Mouse (Mus musculus) CH12F3 (cell line): ENCODE results near the gene Akap1.

ENCODE experiments used
- in situ Hi-C: fragments of 300-500 bp; cut with MboI; formaldehyde crosslinking; loops from 2 replicates; pipeline ENCODE4 v1.14.3; 2020; ENCODE audit warnings: low sequenced_read_pairs

Gene Akap1

GRCm38 (mm10) chr11:88884376-88885065 lies 20.1 kb upstream of the Akap1 start:
- in situ Hi-C loops = no loop called here

GRCm38 (mm10) chr11:88878011-88878410 lies 13.6 kb upstream of the Akap1 start:
- in situ Hi-C loops = no loop called here

- in situ Hi-C loops = no loop called here
Measured at GRCm38 (mm10) chr11:88873667-88874030, 9.3 kb upstream of the Akap1 start.

DNA sequence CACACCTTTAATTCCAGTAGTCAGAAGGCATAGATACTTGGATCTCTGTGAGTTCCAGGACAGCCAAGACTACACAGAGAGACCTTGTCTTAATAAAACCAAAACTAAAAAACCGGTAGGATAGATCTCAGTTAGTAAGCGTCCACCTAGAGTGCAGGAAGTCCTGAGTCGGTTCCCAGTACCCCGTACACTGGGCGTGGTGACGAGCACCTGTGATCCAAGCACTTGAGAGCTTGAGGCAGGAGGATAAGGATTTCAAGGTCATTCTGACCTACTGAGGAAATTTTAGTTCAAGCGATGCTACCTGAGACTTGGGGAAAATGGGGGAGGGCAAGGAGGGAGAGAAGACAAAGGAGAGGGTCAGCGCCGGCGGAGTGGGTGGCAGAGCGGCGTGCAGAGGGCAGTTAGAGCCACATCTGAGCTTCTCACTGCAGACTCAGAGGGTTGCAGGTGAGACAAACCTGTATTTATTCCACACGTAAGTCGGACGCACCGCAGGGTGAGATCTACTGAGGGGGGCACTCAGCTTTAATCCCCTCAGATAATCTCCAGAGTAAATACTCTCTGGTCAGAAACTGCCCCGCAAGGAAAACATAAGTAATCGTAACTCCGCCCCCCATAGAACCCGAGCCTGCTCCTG lies 8.8 kb upstream of the Akap1 start:
- in situ Hi-C loops = no loop called here

GRCm38 (mm10) chr11:88869443-88869842 lies 5.1 kb upstream of the Akap1 start:
- in situ Hi-C loops = no loop called here

DNA sequence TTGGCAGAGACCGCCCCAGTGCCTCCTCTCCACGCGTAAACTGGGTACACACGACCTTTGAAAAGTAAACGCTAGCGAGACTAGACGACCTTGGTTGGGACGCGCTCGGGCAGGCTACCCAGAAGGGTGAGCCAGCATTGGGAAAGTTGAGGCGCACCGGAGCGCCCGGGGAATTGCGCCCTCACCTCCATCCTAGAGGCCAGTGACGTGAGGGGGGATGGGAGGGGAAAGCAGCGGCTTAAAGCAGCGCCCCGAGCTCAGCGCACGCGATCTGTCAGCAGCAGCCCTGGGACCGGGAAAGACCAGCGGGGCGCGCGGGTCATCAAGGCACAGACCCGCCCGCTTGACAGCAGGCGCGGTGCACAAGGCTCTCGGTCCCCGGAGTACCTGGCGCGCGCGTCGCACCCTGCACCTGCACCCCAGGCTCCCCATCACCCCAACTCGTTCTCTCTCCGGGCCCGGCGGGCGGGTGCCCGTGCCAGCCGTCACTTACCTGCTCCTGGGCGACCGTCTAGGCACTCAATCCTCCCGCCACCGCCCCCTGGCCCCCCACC lies 405 bp downstream of the Akap1 start:
- in situ Hi-C loops = no loop called here

- in situ Hi-C loops = no loop called here
Measured at GRCm38 (mm10) chr11:88863071-88863903, 1.1 kb downstream of the Akap1 start.

DNA sequence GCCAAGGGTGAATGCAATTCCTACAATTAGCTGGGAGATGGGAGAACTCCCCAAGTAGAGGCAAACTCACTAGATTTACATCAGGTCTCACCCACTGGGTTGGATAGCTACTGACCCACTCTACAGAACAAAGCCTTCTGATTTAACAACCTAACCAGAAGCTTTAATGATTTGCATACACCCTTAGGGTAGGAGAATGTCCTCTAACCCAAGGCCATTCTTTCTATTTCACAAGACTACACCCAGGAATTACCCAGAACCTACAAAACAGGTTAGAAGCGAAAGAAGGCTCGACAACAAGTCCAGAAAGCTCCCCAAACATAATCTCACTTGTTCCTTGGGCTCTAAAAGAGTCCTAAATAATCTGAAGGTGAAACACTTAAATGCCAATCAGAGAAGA lies 2.0 kb downstream of the Akap1 start:
- in situ Hi-C loops = no loop called here

GRCm38 (mm10) chr11:88861060-88861459 lies 3.3 kb downstream of the Akap1 start:
- in situ Hi-C loops = no loop called here

DNA sequence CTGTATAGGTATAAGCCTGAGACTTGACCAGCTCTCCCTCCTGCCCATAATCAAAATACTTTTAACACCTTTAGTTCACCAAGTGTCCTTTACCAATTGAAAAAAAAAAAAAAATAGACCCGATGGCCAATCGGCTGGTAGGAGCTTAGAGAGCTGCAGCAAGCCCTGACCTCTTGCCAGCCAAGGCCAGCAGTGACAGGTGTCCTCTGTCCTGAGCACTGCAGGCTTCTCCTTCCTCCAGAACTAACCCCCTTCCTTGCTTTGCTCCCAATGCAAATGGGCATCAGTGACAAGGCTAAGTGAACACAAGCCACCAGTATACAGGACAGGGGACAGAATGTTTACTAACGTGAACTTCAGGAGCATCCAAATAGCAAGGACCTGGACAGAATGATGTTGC lies 3.7 kb downstream of the Akap1 start:
- in situ Hi-C loops = no loop called here

GRCm38 (mm10) chr11:88857311-88858005 lies 6.9 kb downstream of the Akap1 start:
- in situ Hi-C loops = no loop called here

GRCm38 (mm10) chr11:88856383-88856782 lies 8.0 kb downstream of the Akap1 start:
- in situ Hi-C loops = no loop called here

DNA sequence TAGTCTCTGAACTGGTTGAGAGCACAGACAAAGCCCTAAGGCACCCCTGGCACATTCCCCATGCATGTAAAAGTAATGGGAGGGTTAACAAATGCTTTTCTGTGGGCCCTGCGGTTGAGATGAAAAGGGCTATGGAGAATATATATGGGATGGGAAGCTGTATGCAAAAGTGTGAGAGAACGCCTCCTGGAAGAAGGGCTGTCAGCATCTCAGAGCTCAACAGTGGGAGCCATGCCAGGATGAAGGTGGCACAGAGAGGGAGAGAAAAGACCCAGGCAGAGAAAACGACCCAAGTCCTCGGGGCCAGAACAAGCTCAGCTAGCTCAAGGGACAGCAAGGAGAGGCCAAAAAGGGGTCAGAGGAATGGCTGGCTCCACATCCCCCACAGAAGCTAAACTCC lies 8.6 kb downstream of the Akap1 start:
- in situ Hi-C loops = no loop called here

DNA sequence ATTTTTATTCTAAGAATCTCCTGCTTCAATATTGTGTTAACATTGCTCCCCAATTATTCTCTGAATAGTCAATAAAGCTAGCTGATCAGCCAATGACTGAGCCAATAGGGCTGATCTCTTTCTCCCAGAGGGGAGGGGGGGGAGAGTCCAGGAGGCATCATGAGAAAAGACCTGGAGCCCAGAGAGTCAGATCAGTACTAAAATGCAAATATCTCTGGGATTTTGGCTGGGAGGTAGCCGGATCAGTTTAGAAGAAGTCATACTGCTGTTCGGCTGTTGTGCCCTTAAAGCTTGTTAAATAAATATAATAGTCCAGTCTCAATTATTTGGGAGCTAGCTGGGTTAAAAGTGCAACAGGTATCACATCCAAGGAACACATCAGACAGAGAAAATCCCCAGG lies 10.8 kb downstream of the Akap1 start:
- in situ Hi-C loops = no loop called here

DNA sequence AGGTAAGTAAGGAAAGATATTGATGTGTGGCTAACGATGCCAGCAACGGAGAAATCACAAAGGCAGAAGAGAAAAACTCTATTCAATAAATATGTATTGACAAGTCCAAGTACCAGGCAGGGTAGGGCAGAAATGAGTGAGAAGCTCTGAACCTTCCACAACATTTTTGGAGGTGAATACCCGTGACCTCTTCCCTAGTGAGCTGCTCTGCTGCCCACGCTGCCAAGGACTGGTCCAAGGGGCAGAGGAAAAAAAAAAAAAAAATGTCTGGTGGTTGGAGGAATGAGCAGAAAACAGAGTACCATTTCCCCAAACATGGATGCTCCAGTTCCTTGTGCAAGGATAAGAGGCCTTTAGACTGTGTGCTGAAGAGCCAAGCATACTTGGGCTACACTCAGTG lies 11.6 kb downstream of the Akap1 start:
- in situ Hi-C loops = no loop called here

DNA sequence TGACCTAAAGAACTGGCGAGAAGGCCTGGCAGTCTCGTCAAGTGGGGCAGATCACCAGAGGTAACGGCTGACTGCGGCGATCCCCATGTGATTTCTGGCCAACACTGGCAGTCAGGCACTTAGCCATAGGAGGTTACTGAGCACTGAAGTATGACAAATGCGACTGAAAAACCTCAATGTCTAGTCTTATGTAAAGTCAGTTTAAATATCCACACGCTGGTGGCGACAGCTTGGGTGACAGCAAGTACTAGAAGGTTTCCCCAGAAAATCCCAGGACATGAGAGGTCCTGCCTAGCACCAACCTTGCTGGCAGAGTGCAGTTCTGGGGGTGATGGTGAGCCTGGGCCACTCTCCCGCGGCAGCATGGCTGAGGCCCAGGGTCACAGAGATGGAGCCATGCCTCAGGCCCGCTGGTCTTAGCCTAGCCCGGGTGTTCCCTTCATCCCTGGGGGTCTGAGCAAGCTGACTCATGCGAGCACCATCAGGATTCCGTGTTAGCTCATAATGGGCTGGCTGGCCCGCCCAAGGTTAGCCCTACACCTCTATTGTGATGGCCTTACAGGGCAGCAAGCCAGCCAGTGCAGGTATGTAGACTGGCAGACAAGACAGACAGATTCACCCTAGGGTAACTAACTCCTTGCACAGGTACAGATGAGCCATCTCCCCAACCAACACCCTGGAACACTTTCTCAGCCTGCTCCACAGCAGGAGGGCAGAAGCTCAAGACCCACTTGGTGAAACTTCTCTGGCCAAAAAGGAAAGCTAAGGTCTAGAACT lies 13.1 kb downstream of the Akap1 start:
- in situ Hi-C loops = no loop called here

DNA sequence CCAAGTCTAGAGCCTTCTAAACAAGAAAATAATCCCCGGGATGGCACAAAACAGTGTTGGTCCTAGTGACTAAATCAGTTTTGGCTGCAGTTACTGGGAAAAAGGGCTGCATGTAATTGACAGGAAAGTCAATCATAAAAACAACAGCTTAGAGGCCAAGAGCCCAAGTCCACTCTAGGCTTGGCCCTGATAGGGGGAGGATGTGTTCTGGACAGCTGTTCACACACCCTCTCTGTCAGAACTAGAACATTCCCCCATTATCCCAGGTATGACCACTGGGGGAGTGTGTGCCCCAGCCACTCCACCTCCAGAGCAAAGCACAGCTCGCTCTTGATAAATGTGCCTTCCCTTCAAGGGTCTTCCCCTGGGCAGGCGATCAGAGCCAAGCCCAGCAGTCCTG lies 14.7 kb downstream of the Akap1 start:
- in situ Hi-C loops = no loop called here

GRCm38 (mm10) chr11:88849284-88849683 lies 15.1 kb downstream of the Akap1 start:
- in situ Hi-C loops = no loop called here

DNA sequence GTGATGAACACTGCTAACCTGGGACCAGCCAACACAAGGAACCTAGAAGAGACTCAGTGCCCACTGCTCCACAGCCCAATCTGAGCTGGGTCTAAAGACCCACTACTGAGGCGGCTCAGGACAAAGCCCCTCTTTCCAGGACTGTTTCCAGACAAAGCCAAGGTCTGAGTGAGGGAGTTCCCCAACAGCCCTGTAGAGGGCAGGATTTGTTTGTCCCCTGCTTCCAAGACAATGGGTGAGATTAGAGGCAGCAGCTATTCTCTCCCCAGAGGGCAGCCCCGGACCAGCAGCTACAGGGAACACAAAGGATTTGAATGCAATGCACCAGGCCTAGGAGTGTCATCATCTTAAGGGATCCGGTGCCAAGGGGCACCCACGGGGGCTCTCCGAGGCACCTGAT lies 15.8 kb downstream of the Akap1 start:
- in situ Hi-C loops = no loop called here

DNA sequence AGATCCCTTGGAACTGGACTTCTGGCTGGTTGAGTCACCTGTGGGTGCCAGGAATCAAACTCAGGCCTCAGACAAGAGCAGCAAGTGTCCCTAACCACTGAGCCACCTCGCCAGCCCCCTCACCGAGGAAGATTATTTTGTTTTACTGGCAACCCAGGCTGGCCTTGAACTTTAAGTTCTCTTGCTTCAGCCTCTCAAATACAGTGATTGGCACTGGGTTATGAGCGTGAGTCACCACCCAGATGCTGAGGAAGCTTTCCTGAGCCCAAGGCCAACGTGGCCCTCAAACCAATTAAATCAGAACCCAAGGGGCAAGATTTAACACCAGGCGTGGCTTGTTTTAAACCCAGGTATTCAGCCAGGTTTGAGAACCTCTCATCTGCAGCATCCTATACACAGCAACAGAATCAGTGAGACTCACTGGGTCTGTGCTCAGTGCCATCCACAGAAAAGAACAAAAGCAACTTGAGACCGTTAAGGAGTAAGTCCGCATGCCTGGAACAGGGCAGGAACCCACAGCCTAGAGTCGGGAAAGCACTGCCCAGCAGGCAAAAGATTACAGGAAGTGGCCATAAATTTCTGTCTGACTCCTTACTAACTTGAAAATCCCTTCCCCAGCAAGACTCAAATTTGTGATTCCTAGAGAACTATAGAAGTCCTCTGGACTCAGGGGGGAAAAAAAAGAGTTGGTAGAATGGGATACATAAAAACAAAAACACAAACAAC lies 16.9 kb downstream of the Akap1 start:
- in situ Hi-C loops = no loop called here
